Mouse (Mus musculus): ENCODE measurements around the gene Bri3bp.

DNA sequence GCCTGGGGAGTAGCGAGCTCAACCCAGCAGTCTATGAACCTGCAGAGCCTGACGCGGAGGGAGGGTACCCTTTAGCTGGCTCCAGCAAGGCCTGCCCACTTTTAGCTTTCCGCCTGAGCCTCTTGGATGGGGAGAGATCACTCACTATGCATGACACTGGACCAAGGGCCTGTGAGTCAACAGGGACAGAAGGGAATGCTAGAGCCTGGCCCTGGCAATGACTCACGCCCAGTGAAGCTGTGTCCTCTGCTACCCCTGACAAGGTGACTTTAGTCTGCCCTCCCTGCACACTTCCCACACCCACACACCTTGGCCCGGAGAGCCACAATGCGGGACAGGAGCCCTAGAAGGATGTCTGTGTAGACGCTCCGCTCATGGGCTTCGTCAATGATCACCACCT, 15.0 kb upstream of the Bri3bp start:
- no peak for TF ChIP-seq CTCF (IDR thresholded peaks at IDR 0.05)
- TF ChIP-seq EP300 (IDR thresholded peaks at IDR 0.05): no peak

Data from lung, postnatal 0 days (tissue).